Mouse (Mus musculus) gastrocnemius, adult 8-10 months (tissue): ENCODE measurements around the gene Tmem156. TPM values are rescaled to one million over a fixed set of nuclear protein-coding genes. Genes with fewer than 3 reads are reported as not detected.

Experiments used
- total RNA-seq, 4 experiments: library from RNA; stranded (reverse); gene quantifications; 2 replicates each; pipeline ENCODE4 v1.2.4; 2022

Gene Tmem156
- total RNA-seq, 4 experiments from 2014 or later = 0.25 TPM; not detected in 3

Other genes with a start within 250 kb of the Tmem156 start
- not detected for gene Tlr1, start 158.6 kb downstream of the Tmem156 start, total RNA-seq
- under 1 TPM; 0.16 to 0.34 (median 0.29) TPM for gene Tlr6, start 132.0 kb downstream of the Tmem156 start, total RNA-seq
- 1 to 10 TPM; 2.7 to 9.1 (median 4.0) TPM for gene Fam114a1, start 122.1 kb downstream of the Tmem156 start, total RNA-seq
- 1 to 10 TPM; 4.5 to 6.0 (median 5.6) TPM for gene Klhl5, start 15.4 kb upstream of the Tmem156 start, total RNA-seq
- 1 to 10 TPM in 3 of 4 experiments, under 1 TPM in 1; 0.56 to 1.4 (median 1.1) TPM for gene Wdr19, start 107.6 kb upstream of the Tmem156 start, total RNA-seq
- gene Rfc1, start 243.5 kb upstream of the Tmem156 start, total RNA-seq = 10 to 100 TPM; 23.6 to 32.0 (median 28.3) TPM